Mouse (Mus musculus): ENCODE measurements around the gene Vwa8.

DNA sequence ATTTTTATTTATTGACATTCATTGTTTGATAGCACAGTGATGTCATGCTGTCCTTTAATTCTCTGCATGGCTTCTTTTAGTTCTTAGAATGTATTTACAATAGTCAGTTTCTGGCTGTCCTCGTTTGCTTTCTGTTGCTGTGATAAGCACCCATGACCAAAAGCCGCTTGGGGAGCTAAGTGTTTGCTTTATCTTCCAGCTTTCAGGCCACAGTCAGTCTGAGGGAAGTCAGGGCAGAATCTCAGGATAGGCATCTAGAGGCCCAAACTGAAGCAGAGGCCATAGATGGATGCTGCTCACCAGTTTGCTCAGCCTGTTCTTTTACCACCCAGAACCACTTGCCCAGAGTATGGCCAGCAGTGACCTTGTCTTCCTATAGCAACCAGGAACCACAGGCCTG is 28.3 kb downstream of the Vwa8 start:
- TF ChIP-seq EP300 (IDR thresholded peaks at IDR 0.05; ENCODE audit: low read depth) (0 out of 2 replicates have a peak, but pooled peaks have one; percentile 16), CTCF (IDR thresholded peaks at IDR 0.05; ENCODE audit: low read depth) (no peak)
